Mouse (Mus musculus) testis, adult 2 months (tissue): ENCODE data around the gene Qsox2. TPM values are rescaled to one million over a fixed set of nuclear protein-coding genes. Genes with fewer than 3 reads are reported as not detected.

Experiments used
- H3K27ac ChIP-seq: fragments of 200-500 bp; 2 replicates; pipeline ENCODE4 v1.5.1; 2012; ENCODE audit warnings: low read depth, low read length; ENCODE audit not compliant: control insufficient read depth, insufficient read depth
- H3K27me3 ChIP-seq: fragments of 200-500 bp; 2 replicates; pipeline ENCODE4 v1.6.1; 2012; ENCODE audit warnings: mild to moderate bottlenecking, low read length, moderate library complexity; ENCODE audit not compliant: control insufficient read depth, insufficient read depth
- H3K36me3 ChIP-seq: fragments of 200-500 bp; 2 replicates; pipeline ENCODE4 v1.6.1; 2012; ENCODE audit warnings: mild to moderate bottlenecking, low read length; ENCODE audit not compliant: control insufficient read depth, insufficient read depth
- H3K4me1 ChIP-seq: fragments of 200-500 bp; 2 replicates; pipeline ENCODE4 v1.6.1; 2012; ENCODE audit warnings: low read length; ENCODE audit not compliant: control insufficient read depth, insufficient read depth
- H3K4me3 ChIP-seq: fragments of 200-500 bp; 2 replicates; pipeline ENCODE4 v1.5.1; 2012; ENCODE audit warnings: low read depth, mild to moderate bottlenecking, low read length, moderate library complexity, mixed read lengths; ENCODE audit not compliant: control insufficient read depth
- CTCF ChIP-seq: fragments of 200-500 bp; IDR thresholded peaks from 2 replicates; pipeline ENCODE4 v1.5.1; 2012; ENCODE audit warnings: low read depth, mild to moderate bottlenecking, inconsistent platforms, low read length, moderate library complexity; ENCODE audit not compliant: control insufficient read depth, insufficient read depth, insufficient replicate concordance
- POLR2A ChIP-seq: fragments of 200-500 bp; IDR thresholded peaks from 2 replicates; pipeline ENCODE4 v1.6.1; 2012; ENCODE audit warnings: low read depth, mild to moderate bottlenecking, inconsistent platforms, low read length, moderate library complexity; ENCODE audit not compliant: control insufficient read depth
- polyA plus RNA-seq: library from polyadenylated mRNA; depleted of rRNA; stranded (reverse); fragments of >200 nt; gene quantifications from 2 replicates; pipeline ENCODE4 v1.2.3, GENCODE M21; 2012; rRNA removed

Gene Qsox2
- polyA plus RNA-seq, 1 experiment, result 33.0 TPM

- H3K4me3 ChIP-seq, result no peak overlapping the region
- H3K36me3 ChIP-seq, result no peaks in the 10 kb centered on the region
- no peaks in the 10 kb centered on the region for H3K27me3 ChIP-seq
- H3K27ac ChIP-seq, result no peak overlapping the region
- no peaks in the 10 kb centered on the region for H3K4me1 ChIP-seq
- TF ChIP-seq CTCF, result no peak
Observed at GRCm38 (mm10) chr2:26177189-26177588, 60.1 kb downstream of the Qsox2 start.

- Histone ChIP-seq H3K4me3 (no peak overlapping the region), H3K36me3 (no peaks in the 10 kb centered on the region), H3K27ac (no peak overlapping the region), H3K27me3 (no peaks in the 10 kb centered on the region), H3K4me1 (no peaks in the 10 kb centered on the region)
- no peak for TF ChIP-seq POLR2A
- no peak for TF ChIP-seq CTCF
Observed at GRCm38 (mm10) chr2:26176731-26177130, 60.6 kb downstream of the Qsox2 start.

- no peaks in the 10 kb centered on the region for H3K36me3 ChIP-seq
- no peaks in the 10 kb centered on the region for H3K4me1 ChIP-seq
- no peak overlapping the region for H3K4me3 ChIP-seq
- H3K27me3 ChIP-seq, result no peaks in the 10 kb centered on the region
- TF ChIP-seq POLR2A, result no peak
- TF ChIP-seq CTCF, result no peak
- H3K27ac ChIP-seq, result no peak overlapping the region
Observed at GRCm38 (mm10) chr2:26175191-26175590, 62.1 kb downstream of the Qsox2 start.

- no peak overlapping the region for H3K4me3 ChIP-seq
- TF ChIP-seq CTCF (no peak), POLR2A (no peak)
- no peaks in the 10 kb centered on the region for H3K4me1 ChIP-seq
Observed at GRCm38 (mm10) chr2:26172166-26172565, 65.2 kb downstream of the Qsox2 start.

GRCm38 (mm10) chr2:26170376-26170775 is 66.9 kb downstream of the Qsox2 start:
- Histone ChIP-seq H3K27me3 (no peaks in the 10 kb centered on the region), H3K4me1 (no peaks in the 10 kb centered on the region), H3K4me3 (no peak overlapping the region), H3K27ac (no peak overlapping the region), H3K36me3 (no peaks in the 10 kb centered on the region)
- no peak for TF ChIP-seq CTCF
- no peak for TF ChIP-seq POLR2A

More at GRCm38 (mm10) chr2:26172166-26172565, 65.2 kb downstream of the Qsox2 start:
- no peaks in the 10 kb centered on the region for H3K36me3 ChIP-seq
- H3K27me3 ChIP-seq, result no peaks in the 10 kb centered on the region
- no peak overlapping the region for H3K27ac ChIP-seq

- Histone ChIP-seq H3K27me3 (no peaks in the 10 kb centered on the region), H3K4me3 (no peak overlapping the region), H3K36me3 (no peaks in the 10 kb centered on the region), H3K27ac (no peak overlapping the region), H3K4me1 (no peaks in the 10 kb centered on the region)
- TF ChIP-seq POLR2A (no peak), CTCF (no peak)
Observed at GRCm38 (mm10) chr2:26168843-26169579, 68.3 kb downstream of the Qsox2 start.

- Histone ChIP-seq H3K4me3 (no peak overlapping the region), H3K27ac (no peak overlapping the region), H3K36me3 (no peaks in the 10 kb centered on the region), H3K4me1 (no peaks in the 10 kb centered on the region), H3K27me3 (no peaks in the 10 kb centered on the region)
- TF ChIP-seq CTCF (no peak), POLR2A (no peak)
Observed at GRCm38 (mm10) chr2:26166890-26167289, 70.4 kb downstream of the Qsox2 start.

Other genes with a start within 250 kb of the Qsox2 start
- 65.1 and 71.2 TPM in 2 replicates for gene Ubac1, start 215.8 kb downstream of the Qsox2 start, polyA plus RNA-seq
- gene Nacc2, start 114.3 kb downstream of the Qsox2 start, polyA plus RNA-seq, result 5.2 and 5.3 TPM in 2 replicates
- 0.20 and 0.65 TPM in 2 replicates for gene Lhx3, start 29.2 kb downstream of the Qsox2 start, polyA plus RNA-seq
- 90.3 and 101 TPM in 2 replicates for gene Ccdc187, start 57.0 kb upstream of the Qsox2 start, polyA plus RNA-seq
- gene Gpsm1, start 78.0 kb upstream of the Qsox2 start, polyA plus RNA-seq, result 16.6 and 20.5 TPM in 2 replicates
- gene Dnlz, start 114.6 kb upstream of the Qsox2 start, polyA plus RNA-seq, result 6.2 and 6.5 TPM in 2 replicates
- 0.75 and 1.9 TPM in 2 replicates for gene Card9, start 123.4 kb upstream of the Qsox2 start, polyA plus RNA-seq
- gene Snapc4, start 143.1 kb upstream of the Qsox2 start, polyA plus RNA-seq, result 20.2 and 22.5 TPM in 2 replicates
- gene Entr1, start 151.8 kb upstream of the Qsox2 start, polyA plus RNA-seq, result 388 and 401 TPM in 2 replicates
- gene Pmpca, start 151.8 kb upstream of the Qsox2 start, polyA plus RNA-seq, result 65.5 and 74.1 TPM in 2 replicates
- 67.3 and 71.0 TPM in 2 replicates for gene Inpp5e, start 171.7 kb upstream of the Qsox2 start, polyA plus RNA-seq
- gene Sec16a, start 207.7 kb upstream of the Qsox2 start, polyA plus RNA-seq, result 58.1 and 58.6 TPM in 2 replicates